Mouse (Mus musculus): Measurements from ENCODE around the gene Dynll2. TPM values are rescaled to one million over a fixed set of nuclear protein-coding genes. Genes with fewer than 3 reads are reported as not detected.

Gene Dynll2
- polyA plus RNA-seq (2015; fragmentation: Nextera tagmentation; extraction: Ambion mirVana) = 24.7 and 29.8 TPM in 2 replicates

DNA sequence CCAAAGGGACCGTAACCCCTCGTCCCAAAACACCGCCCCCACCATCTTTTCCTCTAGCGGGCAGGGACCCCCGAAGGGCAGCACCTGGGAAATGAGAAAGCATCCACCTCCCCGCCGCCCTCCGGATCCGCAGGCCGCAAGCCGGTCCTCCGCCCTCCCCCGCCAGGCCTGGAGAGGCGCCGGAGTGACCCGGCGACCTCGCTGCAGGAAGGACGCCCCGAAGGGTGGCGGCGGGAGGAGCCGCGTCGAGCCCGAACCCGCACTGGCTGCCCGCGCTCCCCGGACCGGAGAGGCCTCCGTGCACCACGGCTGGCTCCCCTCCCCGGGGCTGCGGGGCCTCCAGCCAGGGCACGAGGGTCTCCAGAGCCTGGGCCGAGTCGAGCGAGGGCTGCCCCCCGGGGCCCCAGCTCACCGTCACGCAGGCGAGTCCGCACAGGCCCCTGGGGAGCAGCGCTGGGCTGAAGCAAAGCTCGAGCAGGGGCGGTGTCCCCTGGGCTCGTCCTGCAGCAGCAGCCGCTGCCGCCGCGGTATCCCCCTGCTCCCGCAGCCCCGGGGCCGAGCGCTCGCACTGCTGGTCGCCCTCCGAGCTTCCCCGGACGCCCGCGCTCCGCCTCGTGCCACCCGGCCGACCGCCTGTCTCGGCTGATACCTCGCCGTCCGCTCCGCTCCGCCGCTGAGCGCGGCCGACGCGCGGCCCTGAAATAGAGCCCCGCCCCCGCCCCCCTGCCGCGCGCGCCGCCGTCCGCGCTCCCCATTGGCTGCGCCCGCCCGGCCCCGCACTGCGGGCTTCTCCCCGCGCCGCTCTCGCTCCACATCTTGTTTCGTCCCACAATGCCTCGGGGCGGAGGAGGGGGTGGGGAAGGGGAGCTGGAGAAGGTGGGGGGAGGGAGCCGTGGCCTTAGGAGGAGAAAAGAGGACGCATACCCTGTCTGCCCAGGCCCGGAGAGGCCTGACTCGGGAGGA lies at the start of gene Dynll2:
Gene Dynll2 (minus strand): TSS at position 703 of the 963 bp plus-strand sequence.

Other genes with a start within 250 kb of the Dynll2 start
- gene Supt4a, start 250.0 kb downstream of the Dynll2 start, polyA plus RNA-seq (2015; fragmentation: Nextera tagmentation; extraction: Ambion mirVana) = 261 and 330 TPM in 2 replicates
- 1.3 and 2.8 TPM in 2 replicates for gene Tspoap1, start 227.0 kb downstream of the Dynll2 start, polyA plus RNA-seq (2015; fragmentation: Nextera tagmentation; extraction: Ambion mirVana)
- gene Mpo, start 194.0 kb downstream of the Dynll2 start, polyA plus RNA-seq (2015; fragmentation: Nextera tagmentation; extraction: Ambion mirVana) = 9.7 and 15.2 TPM in 2 replicates
- not detected in 2 replicates for gene Lpo, start 159.2 kb downstream of the Dynll2 start, polyA plus RNA-seq (2015; fragmentation: Nextera tagmentation; extraction: Ambion mirVana)
- 5.8 and 10.8 TPM in 2 replicates for gene Mks1, start 134.3 kb downstream of the Dynll2 start, polyA plus RNA-seq (2015; fragmentation: Nextera tagmentation; extraction: Ambion mirVana)
- gene Epx, start 112.0 kb downstream of the Dynll2 start, polyA plus RNA-seq (2015; fragmentation: Nextera tagmentation; extraction: Ambion mirVana) = not detected in 2 replicates
- gene Olfr462, start 95.3 kb downstream of the Dynll2 start, polyA plus RNA-seq (2015; fragmentation: Nextera tagmentation; extraction: Ambion mirVana) = not detected in 2 replicates
- not detected in 2 replicates for gene Olfr463, start 90.1 kb downstream of the Dynll2 start, polyA plus RNA-seq (2015; fragmentation: Nextera tagmentation; extraction: Ambion mirVana)
- not detected in 2 replicates for gene Olfr464, start 66.6 kb downstream of the Dynll2 start, polyA plus RNA-seq (2015; fragmentation: Nextera tagmentation; extraction: Ambion mirVana)
- gene Srsf1, start 59.8 kb upstream of the Dynll2 start, polyA plus RNA-seq (2015; fragmentation: Nextera tagmentation; extraction: Ambion mirVana) = 107 and 152 TPM in 2 replicates
- 22.3 and 26.7 TPM in 2 replicates for gene Vezf1, start 80.7 kb upstream of the Dynll2 start, polyA plus RNA-seq (2015; fragmentation: Nextera tagmentation; extraction: Ambion mirVana)
- 21.6 and 27.9 TPM in 2 replicates for gene Cuedc1, start 110.5 kb upstream of the Dynll2 start, polyA plus RNA-seq (2015; fragmentation: Nextera tagmentation; extraction: Ambion mirVana)
- gene Mrps23, start 216.9 kb upstream of the Dynll2 start, polyA plus RNA-seq (2015; fragmentation: Nextera tagmentation; extraction: Ambion mirVana) = 87.0 and 108 TPM in 2 replicates

All from adrenal gland, postnatal 0 days (tissue).